Mouse (Mus musculus): ENCODE measurements at regions not wholly inside any gene's neighbourhood (a gene's known extent, or its start where the extent isn't known, plus 50 kb on each side); places are given as distances from the start of the nearest gene placed in this dataset.
"Not testable (repeated sequence)": the region's sequence is repeated elsewhere in the genome, so short reads cannot be mapped to it uniquely, and the experiment has no call there.

DNA sequence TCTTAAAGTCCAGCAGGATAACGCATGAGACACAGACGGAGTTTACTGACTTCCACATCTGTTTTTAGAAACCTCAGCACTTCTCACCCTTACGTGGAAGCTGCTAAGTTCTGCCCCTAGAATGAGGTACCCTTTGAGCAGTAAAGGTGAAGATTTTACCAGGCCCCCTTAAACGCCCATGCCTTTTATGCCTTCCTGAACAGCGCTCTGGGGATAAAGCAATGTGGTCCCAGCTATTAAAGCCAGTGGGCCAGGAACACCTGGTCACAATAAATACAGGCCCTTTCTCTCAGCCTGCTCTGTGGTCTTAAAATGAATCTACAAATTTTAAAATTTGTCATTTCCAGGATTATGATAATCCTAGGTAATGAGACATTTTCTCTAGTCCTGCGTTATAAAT, 57.9 kb downstream of the Llph start:
- no peak for DNase-seq (ENCODE audit: low spot score in 2 of 2)

DNA sequence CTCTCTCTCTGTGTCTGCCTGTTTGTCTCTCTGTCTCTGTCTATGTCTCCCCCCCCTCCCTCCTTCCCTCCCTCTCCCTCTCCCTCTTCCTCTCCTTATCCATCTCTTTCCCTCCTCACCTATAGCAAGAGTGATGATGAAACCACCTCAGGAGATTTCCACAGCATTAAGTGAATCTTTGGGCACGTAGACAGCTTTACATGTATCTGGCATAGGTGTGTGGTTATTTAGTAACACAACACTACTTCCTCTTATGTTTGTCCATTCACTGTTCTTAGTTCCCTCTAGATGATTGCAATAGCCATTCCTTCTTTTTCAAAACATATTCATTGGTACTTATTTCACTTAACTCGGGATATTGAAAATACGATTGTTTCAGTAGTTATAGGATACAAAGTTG, 65.0 kb downstream of the Llph start:
- DNase-seq (ENCODE audit: low spot score in 2 of 2), result no peak

DNA sequence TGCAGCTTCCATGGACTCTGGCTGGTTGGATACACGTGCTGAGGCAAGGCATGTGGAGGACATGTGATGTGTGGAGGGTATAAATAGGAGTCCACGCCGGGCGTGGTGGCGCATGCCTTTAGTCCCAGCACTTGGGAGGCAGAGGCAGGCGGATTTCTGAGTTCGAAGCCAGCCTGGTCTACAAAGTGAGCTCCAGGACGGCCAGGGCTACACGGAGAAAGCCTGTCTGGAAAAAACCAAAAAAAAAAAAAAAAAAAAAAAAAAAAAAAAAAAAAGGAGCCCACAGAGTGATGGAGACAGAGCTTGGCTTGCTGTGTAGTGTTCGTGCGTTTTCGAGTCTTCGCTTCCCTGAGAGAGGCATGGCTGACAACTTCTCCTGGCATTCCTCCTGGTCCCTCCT, 66.5 kb downstream of the Llph start:
- DNase-seq (ENCODE audit: low spot score in 2 of 2), result not testable (repeated sequence)

DNA sequence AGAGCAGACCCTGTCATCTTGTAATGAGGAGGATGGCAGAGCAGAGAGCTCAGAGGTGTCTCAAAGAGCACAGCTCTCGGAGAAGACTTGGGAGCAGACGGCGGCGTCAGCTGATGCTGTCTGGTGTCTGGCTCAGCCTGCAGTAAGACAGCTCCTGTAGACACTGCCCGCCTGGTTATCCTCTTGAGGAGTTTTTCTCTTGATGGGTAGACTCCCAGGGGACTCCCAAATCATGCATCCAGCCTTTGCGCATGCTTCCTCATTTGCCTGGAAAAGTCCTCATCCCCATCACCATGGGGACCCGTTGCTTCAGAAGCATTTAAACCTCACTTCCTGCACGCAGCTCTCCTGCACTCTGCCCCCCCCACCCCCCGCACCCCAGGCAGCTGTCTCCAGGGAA, 67.6 kb downstream of the Llph start:
- DNase-seq (ENCODE audit: low spot score in 2 of 2), result no peak

DNA sequence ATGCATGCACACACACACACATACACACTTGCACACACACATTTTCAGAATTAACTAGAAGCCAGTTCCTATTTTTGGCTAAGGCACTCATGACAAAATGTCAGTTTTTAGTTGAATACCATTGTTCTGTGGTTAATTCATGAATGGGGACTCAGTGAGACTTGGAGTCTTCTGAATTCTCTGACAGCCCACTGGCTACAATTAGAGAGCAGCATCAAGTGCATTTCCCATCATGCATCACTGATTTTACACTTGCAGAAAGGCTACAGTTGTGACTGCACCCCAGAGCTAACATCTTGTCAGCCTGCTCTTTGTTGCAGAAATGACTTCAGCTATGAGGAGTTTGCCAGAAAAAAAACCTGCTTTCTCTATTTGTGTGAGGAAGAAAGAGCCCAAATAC, 70.4 kb downstream of the Llph start:
- no peak for DNase-seq (ENCODE audit: low spot score in 2 of 2)

- DNase-seq (ENCODE audit: low spot score in 2 of 2), result no peak
These were observed 71.5 kb downstream of the Llph start for GRCm38 (mm10) chr10:120298293-120298927.

- peak; percentile 51 for DNase-seq (ENCODE audit: low spot score in 2 of 2)
These were observed 79.1 kb downstream of the Llph start for GRCm38 (mm10) chr10:120306010-120306409.

- DNase-seq (ENCODE audit: low spot score in 2 of 2), result no peak
These were observed 81.8 kb downstream of the Llph start for GRCm38 (mm10) chr10:120308681-120309080.
